Mouse (Mus musculus) heart, postnatal 25 days (tissue): ENCODE measurements around the gene Gm3594. TPM values are rescaled to one million over a fixed set of nuclear protein-coding genes. Genes with fewer than 3 reads are reported as not detected.
A peak's percentile ranks its signal among the peaks of the same experiment; 100 is the strongest.
"Not testable (repeated sequence)": the region's sequence is repeated elsewhere in the genome, so short reads cannot be mapped to it uniquely, and the experiment has no call there.

ENCODE experiments used
- DNase-seq: peaks from one replicate; pipeline ENCODE4 v3.0.0; 2022; ENCODE audit warnings: low spot score
- intact Hi-C: fragments of 180-260 bp; cut with DNase I; formaldehyde crosslinking; loops from one replicate; pipeline ENCODE4 v1.15.1; 2025
- total RNA-seq, 2 experiments: library from RNA; stranded (reverse); gene quantifications; 2 replicates each; pipeline ENCODE4 v1.2.3; 2021

The Gm3594 gene
- total RNA-seq, result not detected

DNA sequence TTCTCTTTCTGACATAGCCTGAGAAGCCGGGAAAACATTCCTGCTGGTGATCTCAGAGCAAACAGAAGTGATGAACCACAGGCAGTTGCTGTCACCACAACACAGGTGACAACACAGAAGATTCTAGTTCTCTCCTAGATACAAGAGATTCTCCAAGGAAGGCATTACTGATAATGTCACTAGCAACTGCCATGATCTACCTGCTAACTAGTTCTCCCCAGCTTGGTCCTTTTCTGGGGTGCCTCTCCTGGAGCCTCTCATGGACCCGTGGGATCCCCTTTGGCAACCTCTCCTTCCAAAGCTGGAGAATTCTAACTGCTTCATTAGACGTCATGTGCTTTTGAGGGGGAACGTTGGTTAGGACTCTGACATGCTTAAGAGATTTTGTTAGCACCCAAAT, at the start of gene Gm3594:
Gene Gm3594 (minus strand): TSS at position 101 of the 400 bp plus-strand sequence.
- intact Hi-C loops, result not testable (repeated sequence)

DNA sequence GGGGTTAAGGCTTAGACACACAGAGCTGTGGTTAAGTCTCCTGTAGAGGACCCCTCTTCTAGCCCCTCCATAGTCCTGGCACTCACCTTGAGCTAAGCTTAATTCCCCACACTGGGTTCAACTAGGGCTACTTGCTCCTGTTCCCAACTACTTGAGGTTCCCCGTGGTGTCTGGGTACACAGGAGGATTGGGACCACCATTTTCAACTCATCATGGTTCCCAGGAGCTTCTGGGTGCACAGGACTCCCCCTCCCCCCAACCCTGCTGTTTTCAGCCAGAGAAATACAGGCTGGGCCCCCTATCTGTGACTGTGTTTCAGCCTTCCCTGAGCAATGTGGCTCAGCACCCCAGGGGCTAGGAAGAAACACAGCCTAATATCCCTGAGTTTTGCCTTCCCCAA, 41.9 kb upstream of the Gm3594 start:
- DNase-seq, intact Hi-C loops: not testable (repeated sequence)

More for the DNA sequence above, at the start of gene Gm3594:
- DNase-seq, result not testable (repeated sequence)

DNA sequence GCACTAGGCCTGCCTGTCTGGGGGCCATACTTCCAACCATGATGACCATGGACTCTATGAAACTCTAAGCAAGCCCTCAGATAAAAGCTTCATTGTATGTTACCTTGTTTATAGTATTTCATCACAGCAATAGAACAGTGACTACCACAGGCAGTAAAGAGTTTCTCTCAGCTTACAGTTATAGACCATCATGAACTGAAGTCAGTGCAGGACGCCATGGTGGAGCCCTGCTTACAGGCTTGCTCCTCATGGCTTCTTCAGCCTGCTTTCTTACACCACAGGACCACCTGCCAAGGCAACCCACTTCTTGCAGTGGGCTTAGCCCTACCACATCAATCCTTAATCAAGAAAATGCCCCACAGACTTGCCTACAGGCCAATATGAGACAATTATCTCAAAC, 41.1 kb upstream of the Gm3594 start:
- intact Hi-C loops, DNase-seq: not testable (repeated sequence)

DNA sequence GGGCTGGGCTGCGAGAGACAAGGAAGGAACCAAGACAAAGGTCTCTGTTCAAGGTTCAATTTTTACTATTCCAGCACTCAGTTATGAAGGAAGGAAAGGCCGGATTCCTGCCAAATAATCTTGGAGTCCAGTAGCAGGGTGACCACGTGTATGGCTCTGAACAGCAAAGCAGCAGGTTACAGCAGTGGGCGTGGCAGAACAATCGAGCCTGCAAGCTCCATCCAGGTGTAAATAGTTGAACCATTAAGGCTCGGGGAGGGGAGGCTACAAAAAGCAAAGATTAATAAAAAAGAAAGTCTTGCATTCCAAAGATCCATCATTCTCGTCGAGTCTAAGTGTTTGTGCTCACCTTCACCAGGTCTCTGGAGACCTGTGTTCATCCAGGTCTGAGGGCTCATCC, 37.7 kb upstream of the Gm3594 start:
- intact Hi-C loops, DNase-seq: not testable (repeated sequence)

DNA sequence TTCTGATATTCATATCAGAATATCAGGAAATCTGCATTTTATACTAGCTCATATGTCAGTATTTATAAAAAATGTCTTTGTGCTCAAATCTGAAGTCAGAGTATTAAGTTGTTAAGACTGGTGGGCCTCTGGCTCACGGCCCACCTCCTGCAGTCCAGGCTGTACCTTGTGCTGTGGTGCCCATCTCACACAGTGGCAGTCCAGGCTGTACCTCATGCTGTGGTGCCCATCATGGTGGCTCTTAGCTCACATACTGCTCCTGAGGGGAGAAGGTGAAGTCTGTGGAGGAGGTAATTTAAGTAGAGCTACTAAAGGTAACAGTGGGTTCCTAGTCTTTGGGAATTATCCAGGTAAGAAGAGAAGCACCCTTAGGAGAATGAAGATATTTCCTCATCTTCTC, 27.4 kb upstream of the Gm3594 start:
- DNase-seq, intact Hi-C loops: not testable (repeated sequence)

DNA sequence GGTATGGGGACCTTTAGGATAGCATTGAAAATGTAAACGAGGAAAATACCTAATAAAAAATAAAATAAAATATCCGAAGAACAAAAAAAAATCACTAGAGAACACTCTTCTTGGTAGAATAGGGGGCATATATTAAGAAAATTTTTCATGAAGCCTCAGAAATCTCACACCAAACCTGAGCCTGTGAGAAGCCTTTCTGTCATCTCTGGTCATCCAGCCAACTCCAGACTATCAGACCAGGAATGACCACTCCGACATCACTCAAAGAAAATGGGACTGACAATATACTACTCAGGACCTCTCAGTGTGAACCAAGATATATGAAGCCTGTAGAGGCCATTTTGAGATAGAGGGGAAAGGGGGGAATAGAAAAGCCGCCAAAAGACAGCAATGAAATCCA, 3.6 kb downstream of the Gm3594 start:
- DNase-seq, intact Hi-C loops: not testable (repeated sequence)

DNA sequence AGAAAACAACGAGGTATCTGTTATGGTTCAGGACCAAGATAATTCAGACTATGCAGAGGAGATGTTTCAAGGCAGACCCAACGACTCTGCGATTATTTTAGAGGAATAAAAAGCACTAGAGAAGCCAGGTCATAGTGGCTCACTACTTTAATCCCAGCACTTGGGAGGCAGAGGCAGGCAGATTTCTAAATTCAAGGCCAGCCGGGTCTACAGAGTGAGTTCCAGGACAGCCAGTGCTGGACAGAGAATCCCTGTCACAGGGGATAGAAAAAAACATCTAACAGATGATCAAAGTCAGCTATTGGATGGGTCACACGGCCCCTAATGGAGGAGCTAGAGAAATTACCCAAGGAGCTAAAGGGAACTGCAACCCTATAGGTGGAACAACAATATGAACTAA, 4.2 kb downstream of the Gm3594 start:
- DNase-seq, result peak; percentile 3
- intact Hi-C loops, result not testable (repeated sequence)

DNA sequence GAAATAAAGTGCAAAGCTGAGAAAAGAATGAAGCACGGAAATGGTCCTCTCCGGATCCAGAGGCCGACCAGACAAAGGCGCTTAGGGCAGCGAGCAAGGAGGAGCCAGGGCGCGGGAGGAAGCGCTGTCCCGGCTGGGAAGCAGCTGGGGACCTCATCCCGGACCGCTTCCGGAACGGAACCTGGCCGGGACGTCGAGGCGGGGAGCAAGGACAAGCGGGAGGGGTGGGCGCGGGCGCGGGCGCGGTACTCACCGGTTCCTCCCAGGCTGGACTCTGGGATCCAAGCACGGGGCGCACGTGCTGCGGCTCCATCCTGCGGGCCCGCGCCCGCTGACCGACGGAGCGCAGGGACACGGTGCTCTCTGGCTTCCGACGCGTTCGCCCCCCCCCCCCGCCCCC, 17.6 kb downstream of the Gm3594 start:
- intact Hi-C loops, result not testable (repeated sequence)
- DNase-seq, result peak; percentile 65

DNA sequence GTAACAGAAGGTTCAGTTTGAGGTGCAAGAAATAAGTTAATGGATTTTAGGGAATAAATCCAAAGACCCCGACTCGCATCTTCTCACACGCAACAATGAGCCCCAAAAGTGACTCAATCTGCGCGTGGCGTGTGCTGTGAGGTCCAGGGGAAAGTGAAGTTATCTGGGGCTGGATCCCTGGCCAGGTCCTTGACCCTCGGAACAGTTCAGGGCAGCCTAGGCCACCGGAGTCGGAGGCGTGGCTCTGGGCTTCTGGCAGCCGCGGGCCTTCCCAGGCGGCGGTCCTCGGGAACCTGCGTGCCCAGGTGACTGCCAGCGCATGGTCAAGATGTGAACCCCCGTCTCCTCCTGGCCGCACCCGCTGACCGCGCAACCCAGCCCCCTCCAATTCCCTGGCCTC, 18.1 kb downstream of the Gm3594 start:
- not testable (repeated sequence) for DNase-seq

DNA sequence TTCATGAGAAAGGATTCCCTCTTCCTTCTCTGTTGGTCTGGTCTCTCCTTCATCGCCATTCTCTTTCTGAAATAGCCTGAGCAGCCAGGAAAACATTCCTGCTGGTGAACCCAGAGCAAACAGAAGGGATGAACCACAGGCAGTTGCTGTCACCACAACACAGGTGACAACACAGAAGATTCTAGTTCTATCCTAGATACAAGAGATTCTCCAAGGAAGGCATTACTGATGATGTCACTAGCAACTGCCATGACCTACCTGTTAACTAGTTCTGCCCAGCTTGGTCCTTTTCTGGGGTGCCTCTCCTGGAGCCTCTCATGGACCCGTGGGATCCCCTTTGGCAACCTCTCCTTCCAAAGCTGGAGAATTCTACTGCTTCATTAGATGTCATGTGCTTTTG, 32.0 kb downstream of the Gm3594 start, which contains the start of gene Gm3591:
Gene Gm3591 (minus strand): TSS at position 101 of the 400 bp plus-strand sequence.
- DNase-seq, intact Hi-C loops: not testable (repeated sequence)

More for the DNA sequence above, 18.1 kb downstream of the Gm3594 start:
- intact Hi-C loops, result not testable (repeated sequence)

DNA sequence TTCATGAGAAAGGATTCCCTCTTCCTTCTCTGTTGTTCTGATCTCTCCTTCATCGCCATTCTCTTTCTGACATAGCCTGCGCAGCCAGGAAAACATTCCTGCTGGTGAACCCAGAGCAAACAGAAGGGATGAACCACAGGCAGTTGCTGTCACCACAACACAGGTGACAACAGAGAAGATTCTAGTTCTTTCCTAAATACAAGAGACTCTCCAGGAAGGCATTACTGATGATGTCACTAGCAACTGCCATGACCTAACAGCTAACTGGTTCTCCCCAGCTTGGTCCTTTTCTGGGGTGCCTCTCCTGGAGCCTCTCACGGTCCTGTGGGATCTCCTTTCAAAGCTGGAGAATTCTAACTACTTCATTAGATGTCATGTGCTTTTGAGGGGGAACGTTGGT, 54.2 kb downstream of the Gm3594 start, which contains the start of gene Gm16440:
Gene Gm16440 (minus strand): TSS at position 101 of the 400 bp plus-strand sequence.
- DNase-seq, intact Hi-C loops: not testable (repeated sequence)

Other genes with a start within 250 kb of the Gm3594 start
- gene Gm21560, start 225.3 kb downstream of the Gm3594 start, total RNA-seq, result under 1 TPM; 0.26 to 0.31 TPM
- under 1 TPM; 0.17 to 0.34 TPM for gene Gm3411, start 157.4 kb downstream of the Gm3594 start, total RNA-seq
- not detected for gene Gm21103, start 139.8 kb downstream of the Gm3594 start, total RNA-seq
- not detected for gene Gm3618, start 100.9 kb downstream of the Gm3594 start, total RNA-seq
- gene Gm16440, start 54.3 kb downstream of the Gm3594 start, total RNA-seq, result not detected
- gene Gm3591, start 32.1 kb downstream of the Gm3594 start, total RNA-seq, result under 1 TPM in 1 of 2 experiments, not detected in 1; 0.39 TPM
- gene Gm8356, start 92.7 kb upstream of the Gm3594 start, total RNA-seq, result not detected
- under 1 TPM in 1 of 2 experiments, not detected in 1; 0.21 TPM for gene Gm3629, start 146.0 kb upstream of the Gm3594 start, total RNA-seq
- not detected for gene Gm3460, start 177.8 kb upstream of the Gm3594 start, total RNA-seq
- gene Gm10251, start 239.6 kb upstream of the Gm3594 start, total RNA-seq, result not detected